Comparison of ENCODE assay signal across 8 mouse cellular contexts in the genomic region with DNA sequence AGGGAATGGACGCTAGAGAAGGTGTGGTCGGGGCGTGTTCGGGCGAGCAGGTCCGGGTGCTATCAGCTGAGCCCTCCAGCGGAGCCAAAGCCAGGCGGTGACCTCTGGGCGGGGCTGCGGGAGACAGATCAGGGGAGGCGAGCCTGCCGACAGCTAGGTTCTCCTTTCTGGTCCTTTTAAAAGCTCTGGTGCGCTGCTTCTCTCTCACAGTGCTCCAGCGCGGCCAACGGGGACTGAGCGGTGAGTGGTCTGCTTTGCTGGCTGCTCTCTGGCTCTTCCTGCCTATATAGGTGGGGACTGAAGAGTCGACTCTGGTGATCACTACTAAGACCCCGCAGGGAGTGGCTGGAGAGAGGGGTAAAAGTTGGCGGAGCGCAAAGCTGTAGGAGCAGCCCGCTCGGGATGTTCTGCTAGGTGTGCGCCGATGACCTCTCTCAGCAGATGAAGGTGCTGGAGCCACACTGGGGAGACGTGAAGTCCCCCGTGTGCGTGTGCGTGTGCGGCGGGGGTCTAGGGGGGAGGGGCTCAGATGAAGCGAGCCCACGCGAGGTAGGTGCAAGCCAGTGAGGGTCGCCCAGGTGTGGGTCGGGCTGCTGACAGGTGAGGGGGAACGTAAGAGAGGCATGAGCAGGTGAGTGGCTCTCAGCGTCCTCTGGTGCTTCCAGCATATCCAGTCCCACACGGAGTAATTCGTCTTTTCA. TPM values are rescaled to one million over a fixed set of nuclear protein-coding genes. Genes with fewer than 3 reads are reported as not detected.
A peak's percentile ranks its signal among the peaks of the same experiment; 100 is the strongest.
DNase-seq lines count a peak whose midpoint lies in the region; ATAC-seq and TF ChIP-seq lines count a peak whose summit lies in the region.

No protein-coding gene starts in this region.

- H3K4me3 ChIP-seq in kidney, adult 2 months (ENCODE audit: insufficient read depth, low read depth, low read length): peak overlapping the region; percentile 63
- H3K4me3 ChIP-seq in lung, embryonic 16.5 days (ENCODE audit: low read length): peak overlapping the region; percentile 54
- H3K4me3 ChIP-seq in olfactory bulb, adult 2 months (ENCODE audit: insufficient read depth, low read depth, low read length): peak overlapping the region; percentile 34

- peak overlapping the region; percentile 55 for H3K9ac ChIP-seq in lung, embryonic 16.5 days (ENCODE audit: low read length)

- H3K4me2 ChIP-seq in lung, embryonic 16.5 days (ENCODE audit: low read depth, low read length): peak overlapping the region; percentile 85

- no peak for TF ChIP-seq CTCF in kidney, adult 2 months (conservative IDR thresholded peaks at IDR 0.05; ENCODE audit: insufficient read depth, insufficient read length, low read depth, low read length)
- no peak for TF ChIP-seq CTCF in olfactory bulb, adult 2 months (IDR thresholded peaks at IDR 0.05; ENCODE audit: insufficient read depth, low read depth, low read length)

- peak; percentile 51; the same call in 1 of the 2 replicates for ATAC-seq in frontal cortex, adult (ENCODE audit: low TSS enrichment)
- peak; percentile 72 for ATAC-seq in lung, embryonic 16.5 days (ENCODE audit: low read depth)

- no peaks in the 10 kb centered on the region for H3K9me3 ChIP-seq in lung, embryonic 16.5 days (ENCODE audit: control insufficient read depth, low read length)

- H3K27me3 ChIP-seq in kidney, adult 2 months (replicated peaks; ENCODE audit: control insufficient read depth, insufficient read depth, low read length): no peaks in the 10 kb centered on the region
- H3K27me3 ChIP-seq in lung, embryonic 16.5 days (ENCODE audit: control insufficient read depth, insufficient read depth, low read depth, low read length): peaks cover 32% of the 10 kb centered on the region

- peak overlapping the region; percentile 45 for H3K27ac ChIP-seq in kidney, adult 2 months (ENCODE audit: insufficient read depth, low read depth, low read length)
- H3K27ac ChIP-seq in lung, embryonic 16.5 days (ENCODE audit: low read length): peak overlapping the region; percentile 61
- no peak overlapping the region for H3K27ac ChIP-seq in olfactory bulb, adult 2 months (ENCODE audit: insufficient read depth, low read depth, low read length)

- DNase-seq in frontal cortex, postnatal 14 days (ENCODE audit: low spot score in 2 of 2): no peak
- DNase-seq in cerebellum, postnatal 36 days: peak; percentile 18 to 21
- peak; percentile 65 to 69 for DNase-seq in heart, adult 18-20 months
- peak; percentile 75 for DNase-seq in kidney, adult 2 months
- no peak for DNase-seq in B cell, adult 2 months

- no peak for TF ChIP-seq POLR2A in kidney, adult 2 months (IDR thresholded peaks at IDR 0.05; ENCODE audit: low read depth, low read length)
- no peak for TF ChIP-seq POLR2A in olfactory bulb, adult 2 months (IDR thresholded peaks at IDR 0.05; ENCODE audit: insufficient read depth, low read depth, low read length)

- H3K36me3 ChIP-seq in kidney, adult 2 months (ENCODE audit: control insufficient read depth, insufficient read depth, low read length): no peaks in the 10 kb centered on the region
- no peaks in the 10 kb centered on the region for H3K36me3 ChIP-seq in lung, embryonic 16.5 days (ENCODE audit: control insufficient read depth, insufficient read depth, low read length)

- under 1% methylated on average over 40 of the region's 40 CpGs for WGBS in kidney, adult 2 months
- WGBS in lung, embryonic 16.5 days: under 1% methylated on average over 40 of the region's 40 CpGs
- WGBS in olfactory bulb, adult 2 months: 1% methylated on average over 40 of the region's 40 CpGs

- peaks cover 3% of the 10 kb centered on the region; the same call in 1 of the 2 replicates for H3K4me1 ChIP-seq in kidney, adult 2 months (ENCODE audit: control insufficient read depth, insufficient read depth, low read length)
- H3K4me1 ChIP-seq in lung, embryonic 16.5 days (replicated peaks; ENCODE audit: control insufficient read depth, insufficient read depth, low read length): peaks cover 17% of the 10 kb centered on the region
- H3K4me1 ChIP-seq in olfactory bulb, adult 2 months (ENCODE audit: control insufficient read depth, insufficient read depth, low read length): peaks cover 15% of the 10 kb centered on the region

RNA-seq across cellular contexts. Expression of a gene that starts 0.7 kb away (rescaled TPM):
- total RNA-seq in heart, adult 18-20 months (2021): 1 to 10 TPM; 4.2 to 6.8 TPM
- polyA plus RNA-seq in kidney, adult 2 months (2012; rRNA removed): 19.8 and 21.2 TPM in 2 replicates
- 15.6 and 16.8 TPM in 2 replicates for polyA plus RNA-seq in lung, embryonic 16.5 days (2015; fragmentation: Nextera tagmentation; extraction: Ambion mirVana)
- polyA plus RNA-seq in olfactory bulb, adult 2 months (2012; ENCODE audit: insufficient read depth, insufficient read length, low replicate concordance, missing spikeins): not detected in 2 replicates

Comparison
In these comparisons a context has a peak if more than half of its experiments do, and no peak if none do; other contexts are left out.
1. DNase-seq: peak in cerebellum, postnatal 36 days (2 of 2), heart, adult 18-20 months (2 of 2) and kidney, adult 2 months (single experiment); none in frontal cortex, postnatal 14 days (0 of 2) and B cell, adult 2 months (0 of 2).
2. RNA of a gene that starts 0.7 kb away (polyA plus RNA-seq): 19.8 to 21.2 TPM in kidney, adult 2 months and 15.6 to 16.8 TPM in lung, embryonic 16.5 days; not detected in olfactory bulb, adult 2 months; every median in the first group is over 10 times any median in the second.
3. Peak in every context shown above with its lines, with median percentiles within 50 percentile points of each other: H3K4me3 ChIP-seq.